Mouse (Mus musculus) liver, postnatal 0 days (tissue): Measurements from ENCODE around the gene Rin2.

Source experiments
- CTCF ChIP-seq: sonication (generic); IDR thresholded peaks from 2 replicates; pipeline ENCODE4 v1.5.1; 2016; ENCODE audit warnings: antibody characterized with exemption, low read depth
- EP300 ChIP-seq: IDR thresholded peaks from 2 replicates; pipeline ENCODE4 v1.6.1; 2016; ENCODE audit warnings: antibody characterized with exemption, low read depth, mild to moderate bottlenecking

GRCm38 (mm10) chr2:145730905-145731304, 55.9 kb downstream of the Rin2 start:
- TF ChIP-seq CTCF: no peak
- TF ChIP-seq EP300: no peak
